Mouse (Mus musculus) brain, embryonic 14.5 days (tissue): ENCODE data around the gene Plin4. TPM values are rescaled to one million over a fixed set of nuclear protein-coding genes. Genes with fewer than 3 reads are reported as not detected.

Experiments used
- DNase-seq: peaks from one replicate; pipeline ENCODE4 v3.0.0-alpha.2; 2011; ENCODE audit warnings: low read depth
- CTCF ChIP-seq: fragments of 200-500 bp; IDR thresholded peaks from 2 replicates; pipeline ENCODE4 v1.5.1; 2012; ENCODE audit warnings: inconsistent platforms, mild to moderate bottlenecking, moderate library complexity, borderline replicate concordance; ENCODE audit not compliant: insufficient read depth, insufficient read length; ENCODE audit errors: extremely low read depth
- POLR2A ChIP-seq: fragments of 200-500 bp; IDR thresholded peaks from 2 replicates; pipeline ENCODE4 v1.6.1; 2012; ENCODE audit warnings: mild to moderate bottlenecking, inconsistent platforms, borderline replicate concordance; ENCODE audit not compliant: poor library complexity, insufficient read depth, insufficient read length, severe bottlenecking; ENCODE audit errors: extremely low read depth
- polyA plus RNA-seq: library from polyadenylated mRNA; depleted of rRNA; stranded (reverse); fragments of >200 nt; gene quantifications from 2 replicates; pipeline ENCODE4 v1.2.3, GENCODE M21; 2012

The Plin4 gene
- polyA plus RNA-seq, 1 experiment, result 0.16 TPM

GRCm38 (mm10) chr17:56123681-56124340 is 14.2 kb upstream of the Plin4 start:
- TF ChIP-seq POLR2A, result no peak
- no peak for TF ChIP-seq CTCF
- DNase-seq, result no peak

- no peak for DNase-seq
- no peak for TF ChIP-seq CTCF
- TF ChIP-seq POLR2A, result no peak
Observed at GRCm38 (mm10) chr17:56123161-56123560, 13.6 kb upstream of the Plin4 start.

GRCm38 (mm10) chr17:56121826-56122225 is 12.2 kb upstream of the Plin4 start, which contains the start of gene Lrg1:
Lrg1 (minus strand) TSS chr17:56122001.
- TF ChIP-seq POLR2A, result no peak
- DNase-seq, result no peak

GRCm38 (mm10) chr17:56119981-56120880 is 10.6 kb upstream of the Plin4 start:
- TF ChIP-seq POLR2A (no peak), CTCF (no peak)
- DNase-seq, result no peak

GRCm38 (mm10) chr17:56119431-56119830 is 9.8 kb upstream of the Plin4 start:
- TF ChIP-seq CTCF, result no peak
- TF ChIP-seq POLR2A, result no peak

GRCm38 (mm10) chr17:56117251-56117710 is 7.7 kb upstream of the Plin4 start, which contains the start of gene Plin5:
Plin5 (minus strand) TSS chr17:56117596.
- peak; percentile 39 for DNase-seq
- TF ChIP-seq POLR2A, result no peak

More at GRCm38 (mm10) chr17:56119431-56119830, 9.8 kb upstream of the Plin4 start:
- no peak for DNase-seq

GRCm38 (mm10) chr17:56116193-56116592 is 6.6 kb upstream of the Plin4 start:
- TF ChIP-seq POLR2A (no peak), CTCF (no peak)
- DNase-seq, result no peak

GRCm38 (mm10) chr17:56112743-56113142 is 3.1 kb upstream of the Plin4 start:
- DNase-seq, result no peak
- TF ChIP-seq POLR2A (no peak), CTCF (no peak)

GRCm38 (mm10) chr17:56111864-56112263 is 2.3 kb upstream of the Plin4 start:
- TF ChIP-seq POLR2A (no peak), CTCF (peak; percentile 89)
- DNase-seq, result peak; percentile 81

- no peak for TF ChIP-seq POLR2A
- no peak for TF ChIP-seq CTCF
- no peak for DNase-seq
Observed at GRCm38 (mm10) chr17:56111021-56111420, 1.4 kb upstream of the Plin4 start.

GRCm38 (mm10) chr17:56110571-56110970 is 968 bp upstream of the Plin4 start:
- no peak for DNase-seq
- TF ChIP-seq CTCF (no peak), POLR2A (no peak)
